Mouse (Mus musculus) lung, embryonic 16.5 days (tissue): ENCODE measurements at regions not wholly inside any gene's neighbourhood (a gene's known extent, or its start where the extent isn't known, plus 50 kb on each side); places are given as distances from the start of the nearest gene placed in this dataset.
A peak's percentile ranks its signal among the peaks of the same experiment; 100 is the strongest.
"Not testable (repeated sequence)": the region's sequence is repeated elsewhere in the genome, so short reads cannot be mapped to it uniquely, and the experiment has no call there.

Source experiments
- ATAC-seq: fragments of 200-750 bp; cut with Nextera tagmentation; 2 replicates; pipeline ENCODE4 v1.8.0; 2017; ENCODE audit warnings: low read depth, mild to moderate bottlenecking, moderate library complexity
- H3K27ac ChIP-seq: fragments of 300-500 bp; sonication (generic); 2 replicates; pipeline ENCODE4 v1.5.1; 2014; ENCODE audit warnings: mild to moderate bottlenecking, control low read depth, low read length
- H3K27me3 ChIP-seq: fragments of 300-500 bp; sonication (generic); 2 replicates; pipeline ENCODE4 v1.6.1; 2014; ENCODE audit warnings: low read depth, low read length, mixed read lengths; ENCODE audit not compliant: control insufficient read depth, insufficient read depth
- H3K36me3 ChIP-seq: fragments of 300-500 bp; sonication (generic); 2 replicates; pipeline ENCODE4 v1.6.1; 2014; ENCODE audit warnings: low read length; ENCODE audit not compliant: control insufficient read depth, insufficient read depth
- H3K4me1 ChIP-seq: fragments of 300-500 bp; sonication (generic); replicated peaks from 2 replicates; pipeline ENCODE4 v1.6.1; 2014; ENCODE audit warnings: low read length, mixed read lengths; ENCODE audit not compliant: control insufficient read depth, insufficient read depth
- H3K4me2 ChIP-seq: fragments of 300-500 bp; sonication (generic); 2 replicates; pipeline ENCODE4 v1.6.1; 2014; ENCODE audit warnings: low read depth, low read length, control low read depth
- H3K4me3 ChIP-seq: fragments of 300-500 bp; sonication (generic); 2 replicates; pipeline ENCODE4 v1.5.1; 2014; ENCODE audit warnings: mild to moderate bottlenecking, low read length, control low read depth
- H3K9ac ChIP-seq: fragments of 300-500 bp; sonication (generic); 2 replicates; pipeline ENCODE4 v1.6.1; 2014; ENCODE audit warnings: low read length, control low read depth
- H3K9me3 ChIP-seq: fragments of 300-500 bp; sonication (generic); 2 replicates; pipeline ENCODE4 v1.6.1; 2016; ENCODE audit warnings: low read length; ENCODE audit not compliant: control insufficient read depth
- WGBS: fragments of 180-500 bp; shearing (Covaris S2); extraction: QIAGEN DNeasy Blood & Tissue Kit; methylation state at CpG from one replicate; pipeline ENCODE4 v1.1.7; 2014; 5-methylcytosine and 5-hydroxymethylcytosine counted together

DNA sequence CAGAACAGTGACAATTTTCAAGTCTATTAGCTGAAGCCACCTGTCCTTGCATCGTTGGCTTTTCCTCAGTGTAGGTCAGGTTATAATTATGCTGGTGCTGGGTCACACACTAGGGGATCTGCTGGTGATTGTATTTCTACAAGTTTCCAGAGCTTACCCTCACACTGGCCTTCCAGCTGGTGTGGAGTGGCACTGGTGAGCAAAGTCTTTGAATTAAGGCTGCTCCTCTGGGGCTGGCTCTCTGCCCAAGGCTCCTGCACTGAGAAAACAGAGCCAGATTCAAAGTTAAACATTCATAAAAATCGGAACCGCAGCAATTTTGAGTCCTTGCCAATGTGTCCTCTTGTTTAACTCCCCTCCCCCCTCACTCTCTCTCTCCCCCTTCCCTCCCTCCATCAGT is 75.7 kb upstream of the Creb5 start:
- peak; percentile 86 for ATAC-seq
- no peaks in the 10 kb centered on the region for H3K27me3 ChIP-seq
- H3K4me3 ChIP-seq: no peak overlapping the region
- H3K4me2 ChIP-seq: no peak overlapping the region
- WGBS: 12% methylated on average over 3 of the region's 3 CpGs
- H3K27ac ChIP-seq: peak overlapping the region; percentile 73
- no peaks in the 10 kb centered on the region for H3K36me3 ChIP-seq
- no peaks in the 10 kb centered on the region for H3K9me3 ChIP-seq
- H3K4me1 ChIP-seq: peaks cover 20% of the 10 kb centered on the region
- no peak overlapping the region for H3K9ac ChIP-seq

DNA sequence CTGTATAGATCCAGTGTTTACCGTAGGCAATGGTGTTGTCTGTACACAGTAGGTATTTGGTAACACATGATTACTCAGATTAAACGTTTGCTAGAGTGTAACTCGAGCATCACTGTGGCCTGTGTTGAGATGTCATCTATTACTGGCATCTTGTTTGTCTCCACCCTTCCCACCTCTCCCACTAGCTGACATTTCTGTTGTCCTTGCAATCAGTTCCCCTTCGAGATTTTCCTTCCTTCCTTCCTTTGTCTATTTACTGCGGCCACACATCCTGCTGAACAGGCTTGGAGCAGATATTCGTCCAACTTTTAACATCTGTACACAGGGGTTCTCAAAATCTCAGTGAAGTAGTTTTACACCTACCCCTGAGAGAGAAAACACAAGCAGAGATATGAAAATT is 77.7 kb upstream of the Creb5 start:
- no peaks in the 10 kb centered on the region for H3K27me3 ChIP-seq
- no peak overlapping the region for H3K4me3 ChIP-seq
- H3K9me3 ChIP-seq: no peaks in the 10 kb centered on the region
- peaks cover 20% of the 10 kb centered on the region for H3K4me1 ChIP-seq
- H3K4me2 ChIP-seq: no peak overlapping the region
- peak; percentile 29; the same call in 1 of the 2 replicates for ATAC-seq
- no peak overlapping the region for H3K27ac ChIP-seq
- H3K36me3 ChIP-seq: no peaks in the 10 kb centered on the region
- H3K9ac ChIP-seq: no peak overlapping the region
- 32% methylated on average over 6 of the region's 6 CpGs for WGBS

DNA sequence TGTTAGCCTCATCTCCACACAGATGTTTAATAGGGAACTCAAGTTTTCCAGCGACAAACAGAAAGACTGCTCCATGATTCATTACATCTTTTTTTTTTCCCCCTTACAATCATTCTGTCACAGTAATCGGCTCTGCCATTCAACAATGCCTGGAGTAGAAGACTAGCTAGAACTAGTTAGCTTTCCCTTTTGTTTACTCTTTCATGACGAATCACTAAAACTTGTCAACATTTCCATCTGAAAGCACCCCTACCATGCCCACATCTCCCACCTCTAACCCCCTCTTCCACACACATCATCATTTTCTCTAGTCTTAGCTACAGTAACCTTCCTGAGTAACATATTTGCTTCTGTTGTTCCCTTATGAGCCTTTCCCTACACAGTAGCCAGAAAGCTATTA is 78.6 kb upstream of the Creb5 start:
- Histone ChIP-seq H3K4me3 (no peak overlapping the region), H3K4me2 (no peak overlapping the region), H3K36me3 (no peaks in the 10 kb centered on the region), H3K27me3 (no peaks in the 10 kb centered on the region), H3K27ac (no peak overlapping the region), H3K4me1 (peaks cover 19% of the 10 kb centered on the region), H3K9me3 (no peaks in the 10 kb centered on the region), H3K9ac (no peak overlapping the region)
- WGBS: 45% methylated on average over 3 of the region's 3 CpGs
- no peak for ATAC-seq

DNA sequence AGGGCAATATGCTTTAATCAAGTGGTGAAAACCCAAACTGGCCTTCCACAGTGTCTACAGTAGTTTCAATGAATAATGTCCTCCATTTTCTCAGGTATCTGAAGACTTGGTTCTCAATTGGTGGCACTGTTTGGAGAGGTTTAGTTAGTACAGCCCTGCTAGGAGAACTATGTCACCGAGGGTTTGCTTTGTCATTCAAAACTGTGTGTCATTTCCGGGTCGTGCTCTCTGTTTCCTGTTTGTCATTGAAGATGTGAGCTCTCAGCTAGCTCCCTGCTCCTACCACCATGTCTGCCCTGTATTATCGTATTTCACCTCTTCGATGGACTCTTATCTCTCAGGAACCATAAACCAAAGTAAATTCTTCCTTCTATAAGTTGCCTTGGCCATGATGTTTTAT is 79.3 kb upstream of the Creb5 start:
- Histone ChIP-seq H3K36me3 (no peaks in the 10 kb centered on the region), H3K27ac (no peak overlapping the region), H3K27me3 (no peaks in the 10 kb centered on the region), H3K9me3 (no peaks in the 10 kb centered on the region), H3K4me2 (no peak overlapping the region), H3K4me1 (peaks cover 18% of the 10 kb centered on the region), H3K4me3 (no peak overlapping the region), H3K9ac (no peak overlapping the region)
- no peak for ATAC-seq
- WGBS: 57% methylated on average over 5 of the region's 5 CpGs

DNA sequence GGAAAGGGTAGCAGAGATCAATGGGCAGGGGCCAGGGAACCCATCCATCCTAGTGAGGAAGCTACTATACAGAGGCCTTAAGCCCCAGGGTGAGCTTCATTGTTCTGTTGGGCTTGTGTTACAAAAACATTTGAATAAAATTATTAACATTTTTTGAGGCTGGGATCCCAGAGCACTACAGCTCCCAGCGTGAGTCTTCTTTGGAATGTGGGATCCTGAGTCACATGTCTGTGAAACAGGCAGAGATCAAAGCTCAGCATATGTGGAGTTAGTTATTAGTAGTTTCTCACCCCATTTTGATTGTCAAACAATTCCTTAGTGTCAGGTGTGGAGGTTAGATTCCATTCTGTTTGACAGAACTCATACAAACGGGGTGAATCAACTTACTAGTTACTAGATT is 79.7 kb upstream of the Creb5 start:
- no peak overlapping the region for H3K4me2 ChIP-seq
- 34% methylated on average over 2 of the region's 2 CpGs for WGBS
- peaks cover 18% of the 10 kb centered on the region for H3K4me1 ChIP-seq
- H3K4me3 ChIP-seq: no peak overlapping the region
- no peaks in the 10 kb centered on the region for H3K27me3 ChIP-seq
- no peak overlapping the region for H3K27ac ChIP-seq
- H3K36me3 ChIP-seq: no peaks in the 10 kb centered on the region
- no peak for ATAC-seq
- no peaks in the 10 kb centered on the region for H3K9me3 ChIP-seq
- H3K9ac ChIP-seq: no peak overlapping the region

DNA sequence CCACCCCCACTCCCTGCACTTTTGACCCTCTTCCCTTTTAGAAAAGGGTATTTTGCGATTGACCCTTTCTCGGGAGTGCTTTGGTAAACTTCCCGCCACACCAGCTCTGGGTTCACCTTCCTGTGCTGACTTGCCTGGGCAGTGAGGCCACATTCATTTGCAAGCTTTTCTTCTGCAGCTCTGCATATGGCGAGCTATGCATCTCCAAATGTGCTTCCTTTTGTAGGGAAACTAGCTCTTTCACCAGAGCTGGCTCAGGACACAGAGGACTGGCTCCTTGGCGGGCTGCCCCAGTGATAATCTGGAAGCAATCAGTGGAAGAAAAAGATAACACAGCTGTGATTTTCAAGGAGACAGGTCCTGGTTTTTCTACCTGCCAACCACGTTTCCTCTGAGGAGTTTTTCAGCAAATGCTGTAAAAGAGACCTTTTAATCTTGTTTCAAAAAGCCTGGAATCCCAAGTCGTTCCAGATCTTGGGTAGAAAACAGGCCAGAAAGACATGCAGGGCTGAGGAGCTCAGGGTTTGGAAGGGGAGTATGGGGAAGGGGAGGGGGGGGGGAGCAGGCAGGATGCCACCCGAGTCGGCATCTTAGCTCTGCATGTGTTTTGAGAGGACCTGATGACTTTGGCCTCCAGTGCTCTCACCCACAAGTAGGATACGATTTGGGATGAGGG is 85.7 kb upstream of the Creb5 start:
- ATAC-seq: no peak
- Histone ChIP-seq H3K4me2 (no peak overlapping the region), H3K4me1 (peaks cover 20% of the 10 kb centered on the region), H3K36me3 (no peaks in the 10 kb centered on the region), H3K9ac (no peak overlapping the region), H3K9me3 (no peaks in the 10 kb centered on the region), H3K27me3 (no peaks in the 10 kb centered on the region), H3K27ac (peak overlapping the region; percentile 40; the same call in 1 of the 2 replicates), H3K4me3 (no peak overlapping the region)
- WGBS: 12% methylated on average over 10 of the region's 10 CpGs

DNA sequence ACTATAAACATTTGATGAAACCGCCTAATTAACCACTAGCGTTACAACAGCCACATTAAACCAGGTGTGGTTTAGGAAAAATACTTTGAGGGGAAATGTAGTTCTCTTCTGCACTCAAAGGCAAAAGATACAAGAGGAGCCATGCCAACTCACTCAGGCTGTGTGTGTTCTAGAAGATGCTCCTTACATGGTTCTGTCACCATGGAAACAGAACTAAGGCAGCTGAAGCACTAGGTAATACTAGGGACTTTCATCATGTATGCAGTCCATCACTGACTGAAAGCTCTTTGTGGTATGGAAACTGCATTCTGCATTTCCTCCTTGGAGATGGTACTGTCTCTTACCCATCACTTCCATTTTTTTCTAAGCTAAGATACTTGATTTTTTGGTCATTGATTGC is 87.6 kb upstream of the Creb5 start:
- ATAC-seq: no peak
- H3K27me3 ChIP-seq: no peaks in the 10 kb centered on the region
- WGBS: 90% methylated on average over 2 of the region's 2 CpGs
- H3K9ac ChIP-seq: no peak overlapping the region
- no peaks in the 10 kb centered on the region for H3K9me3 ChIP-seq
- H3K4me3 ChIP-seq: no peak overlapping the region
- H3K4me2 ChIP-seq: no peak overlapping the region
- H3K27ac ChIP-seq: no peak overlapping the region
- H3K4me1 ChIP-seq: peaks cover 20% of the 10 kb centered on the region
- no peaks in the 10 kb centered on the region for H3K36me3 ChIP-seq

DNA sequence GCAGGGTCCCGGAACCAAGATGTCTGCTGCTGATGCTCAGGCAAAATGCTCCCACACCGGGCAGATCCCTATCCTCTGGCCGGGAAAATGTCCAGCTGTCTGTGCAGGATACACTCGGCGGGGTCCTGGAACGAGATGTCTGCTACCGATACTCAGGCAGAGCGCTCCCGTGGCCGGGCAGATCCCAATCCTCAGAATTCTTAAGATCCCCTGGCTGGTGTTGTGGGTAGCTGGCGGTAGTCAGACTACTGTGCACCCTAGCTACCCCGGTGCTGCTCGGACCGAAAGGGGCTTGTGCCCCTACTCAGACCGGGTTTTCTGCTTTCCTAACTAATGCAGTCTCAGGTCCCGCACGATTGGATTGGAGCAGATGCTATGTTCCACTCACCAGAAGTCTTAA is 104.9 kb upstream of the Creb5 start:
- 91% methylated on average over 17 of the region's 17 CpGs for WGBS
- H3K36me3 ChIP-seq, H3K9ac ChIP-seq, H3K9me3 ChIP-seq, H3K4me2 ChIP-seq, H3K27me3 ChIP-seq, ATAC-seq, H3K4me3 ChIP-seq, H3K27ac ChIP-seq, H3K4me1 ChIP-seq: not testable (repeated sequence)

DNA sequence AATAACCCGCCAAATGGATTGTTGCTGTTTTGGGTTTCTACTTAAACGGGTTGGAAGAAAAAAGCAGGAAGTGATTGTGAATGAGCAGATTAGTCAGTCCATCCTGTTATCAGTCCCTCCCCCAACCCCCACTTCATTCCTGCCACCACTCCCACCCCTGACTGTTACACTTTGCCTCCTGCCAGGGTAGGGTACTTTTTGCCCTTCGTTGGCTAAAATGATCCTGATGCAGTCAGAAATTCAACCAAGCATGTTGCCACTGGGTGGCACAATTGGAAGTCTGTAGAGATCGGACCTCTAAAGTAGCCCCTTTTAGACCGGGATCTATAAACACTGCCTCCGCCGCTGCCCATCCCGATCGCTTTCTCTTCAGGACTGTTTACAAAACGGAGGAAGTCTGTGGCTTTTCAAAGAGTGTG is 96.0 kb upstream of the Jazf1 start:
- peak overlapping the region; percentile 52 for H3K4me2 ChIP-seq
- H3K9ac ChIP-seq: peak overlapping the region; percentile 14; the same call in 1 of the 2 replicates
- H3K4me1 ChIP-seq: peaks cover 4% of the 10 kb centered on the region; the same call in 1 of the 2 replicates
- WGBS: 5% methylated on average over 10 of the region's 10 CpGs
- peaks cover 3% of the 10 kb centered on the region; the same call in 1 of the 2 replicates for H3K9me3 ChIP-seq
- no peaks in the 10 kb centered on the region for H3K36me3 ChIP-seq
- peak; percentile 54 for ATAC-seq
- H3K27me3 ChIP-seq: no peaks in the 10 kb centered on the region; the same call in 1 of the 2 replicates
- H3K27ac ChIP-seq: no peak overlapping the region
- peak overlapping the region; percentile 33 for H3K4me3 ChIP-seq
